Mouse (Mus musculus) forebrain, embryonic 16.5 days (tissue): ENCODE measurements around the gene Fat3. TPM values are rescaled to one million over a fixed set of nuclear protein-coding genes. Genes with fewer than 3 reads are reported as not detected.

ENCODE experiments used
- ATAC-seq: fragments of 200-750 bp; cut with Nextera tagmentation; 2 replicates; pipeline ENCODE4 v1.8.0; 2017; ENCODE audit warnings: mild to moderate bottlenecking, moderate library complexity
- H3K27ac ChIP-seq: fragments of 300-500 bp; sonication (generic); 2 replicates; pipeline ENCODE4 v1.5.1; 2014; ENCODE audit warnings: low read length, control low read depth
- H3K27me3 ChIP-seq: fragments of 300-500 bp; sonication (generic); replicated peaks from 2 replicates; pipeline ENCODE4 v1.6.1; 2014; ENCODE audit warnings: low read length; ENCODE audit not compliant: control insufficient read depth, insufficient read depth
- H3K36me3 ChIP-seq: fragments of 300-500 bp; sonication (generic); 2 replicates; pipeline ENCODE4 v1.6.1; 2014; ENCODE audit not compliant: control insufficient read depth, insufficient read depth
- H3K4me1 ChIP-seq: fragments of 300-500 bp; sonication (generic); replicated peaks from 2 replicates; pipeline ENCODE4 v1.6.1; 2014; ENCODE audit warnings: low read length; ENCODE audit not compliant: control insufficient read depth, insufficient read depth
- H3K4me2 ChIP-seq: fragments of 300-500 bp; sonication (generic); 2 replicates; pipeline ENCODE4 v1.6.1; 2014; ENCODE audit warnings: mild to moderate bottlenecking, low read length, control low read depth
- H3K4me3 ChIP-seq: fragments of 300-500 bp; sonication (generic); replicated peaks from 2 replicates; pipeline ENCODE4 v1.5.1; 2014; ENCODE audit warnings: mild to moderate bottlenecking, low read length, control low read depth
- H3K9ac ChIP-seq: fragments of 300-500 bp; sonication (generic); replicated peaks from 2 replicates; pipeline ENCODE4 v1.6.1; 2014; ENCODE audit warnings: low read depth, low read length, control low read depth
- H3K9me3 ChIP-seq: fragments of 300-500 bp; sonication (generic); 2 replicates; pipeline ENCODE4 v1.6.1; 2016; ENCODE audit warnings: low read length; ENCODE audit not compliant: control insufficient read depth
- WGBS: fragments of 180-500 bp; shearing (Covaris S2); extraction: QIAGEN DNeasy Blood & Tissue Kit; methylation state at CpG from one replicate; pipeline ENCODE4 v1.1.7; 2014; 5-methylcytosine and 5-hydroxymethylcytosine counted together
- polyA plus RNA-seq: library from polyadenylated mRNA; unstranded; fragments of >200 nt; fragmentation: Nextera tagmentation; extraction: Ambion mirVana; gene quantifications from 2 replicates; pipeline ENCODE4 v1.2.1, GENCODE M21; 2015

The Fat3 gene
- polyA plus RNA-seq, 1 experiment from 2014 or later = 12.8 TPM

DNA sequence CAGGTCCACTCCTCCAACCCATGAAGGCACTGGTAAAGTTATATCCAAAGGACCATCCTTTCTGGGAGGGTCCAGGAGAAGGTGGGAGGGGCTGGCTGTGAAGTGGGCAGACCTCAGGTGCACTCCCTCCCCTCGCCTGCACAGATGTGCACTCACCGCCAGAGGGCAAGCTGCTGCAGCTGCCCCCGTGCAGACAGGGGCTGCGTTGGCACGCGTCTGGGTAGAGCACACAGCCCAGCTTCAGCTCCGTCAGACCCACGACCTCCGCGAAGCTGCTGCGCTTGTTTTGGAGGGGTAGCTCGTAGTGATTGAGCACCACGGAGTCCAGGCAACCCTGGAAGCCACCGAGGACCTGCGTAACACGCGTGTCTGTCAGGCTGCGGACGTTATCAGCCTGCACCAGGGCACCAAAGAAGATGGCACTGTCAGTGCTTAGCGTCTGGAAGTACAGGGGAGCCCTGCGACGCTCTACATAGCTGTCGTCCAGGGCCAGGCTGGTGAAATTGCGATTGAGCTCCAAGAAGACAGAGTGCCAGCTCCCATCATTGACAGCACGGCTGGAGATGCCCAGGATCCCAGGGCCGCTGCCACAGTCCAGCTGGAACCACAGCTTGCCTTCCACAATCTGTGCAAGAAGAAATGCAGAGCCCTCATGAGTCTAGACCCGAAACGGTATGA, 563.1 kb downstream of the Fat3 start:
- H3K9ac ChIP-seq = no peak overlapping the region
- no peak overlapping the region for H3K27ac ChIP-seq
- H3K27me3 ChIP-seq = no peaks in the 10 kb centered on the region
- no peaks in the 10 kb centered on the region for H3K9me3 ChIP-seq
- H3K4me3 ChIP-seq = no peak overlapping the region
- H3K4me1 ChIP-seq = no peaks in the 10 kb centered on the region
- 82% methylated on average over 28 of the region's 28 CpGs for WGBS
- H3K4me2 ChIP-seq = no peak overlapping the region
- no peaks in the 10 kb centered on the region for H3K36me3 ChIP-seq
- no peak for ATAC-seq

DNA sequence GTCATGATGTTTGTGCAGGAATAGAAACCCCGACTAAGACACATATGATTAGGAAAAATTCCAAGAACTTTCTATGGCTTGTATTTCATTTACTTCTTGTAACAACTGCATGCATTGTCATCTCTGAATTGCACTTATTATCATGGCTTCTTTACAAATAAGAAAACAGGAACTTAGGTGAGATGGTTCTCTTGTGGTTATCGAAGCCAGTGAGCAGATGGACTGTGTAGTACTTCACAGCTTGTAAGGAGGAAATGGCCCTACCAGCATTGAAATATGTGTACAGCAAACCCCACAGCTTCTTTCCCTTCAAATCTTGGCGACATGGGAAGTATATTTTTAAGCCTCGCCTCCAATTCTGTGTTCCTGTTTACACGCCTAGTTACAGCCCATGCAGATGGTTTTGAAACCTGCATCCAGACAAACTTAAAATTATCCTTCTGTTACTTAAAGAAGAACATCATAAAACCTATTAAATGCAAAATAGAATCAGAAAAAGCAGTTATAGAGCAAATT, 570.1 kb downstream of the Fat3 start:
- no peak for ATAC-seq
- H3K4me2 ChIP-seq = no peak overlapping the region

DNA sequence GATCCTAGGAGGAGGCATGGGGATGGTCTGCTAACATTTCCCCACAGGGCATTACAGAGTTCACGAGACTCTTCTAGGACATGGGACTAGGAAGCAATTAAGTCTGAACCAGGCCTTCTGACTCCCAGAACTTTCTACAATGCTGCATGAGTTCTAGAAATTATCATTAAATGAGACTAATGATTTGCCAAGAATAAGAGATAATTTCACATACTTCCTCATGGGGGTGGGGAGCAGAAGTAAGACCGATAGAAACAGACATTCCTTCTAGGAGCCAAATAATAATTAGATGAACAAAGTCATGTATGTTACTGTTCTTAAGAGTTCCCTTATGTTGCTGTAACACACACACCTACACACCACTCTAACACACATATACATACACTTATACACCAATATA, 572.8 kb downstream of the Fat3 start:
- Histone ChIP-seq H3K36me3 (no peaks in the 10 kb centered on the region), H3K4me1 (no peaks in the 10 kb centered on the region), H3K27ac (no peak overlapping the region), H3K9ac (no peak overlapping the region), H3K9me3 (no peaks in the 10 kb centered on the region), H3K27me3 (no peaks in the 10 kb centered on the region), H3K4me3 (no peak overlapping the region), H3K4me2 (no peak overlapping the region)
- ATAC-seq = no peak
- WGBS = 91% methylated on average over 2 of the region's 2 CpGs

More for the DNA sequence above, 570.1 kb downstream of the Fat3 start:
- no peak overlapping the region for H3K27ac ChIP-seq
- H3K9me3 ChIP-seq = no peaks in the 10 kb centered on the region
- no peak overlapping the region for H3K9ac ChIP-seq
- H3K36me3 ChIP-seq = no peaks in the 10 kb centered on the region
- no peak overlapping the region for H3K4me3 ChIP-seq
- no peaks in the 10 kb centered on the region for H3K4me1 ChIP-seq
- WGBS = 84% methylated on average over 5 of the region's 5 CpGs
- no peaks in the 10 kb centered on the region for H3K27me3 ChIP-seq

DNA sequence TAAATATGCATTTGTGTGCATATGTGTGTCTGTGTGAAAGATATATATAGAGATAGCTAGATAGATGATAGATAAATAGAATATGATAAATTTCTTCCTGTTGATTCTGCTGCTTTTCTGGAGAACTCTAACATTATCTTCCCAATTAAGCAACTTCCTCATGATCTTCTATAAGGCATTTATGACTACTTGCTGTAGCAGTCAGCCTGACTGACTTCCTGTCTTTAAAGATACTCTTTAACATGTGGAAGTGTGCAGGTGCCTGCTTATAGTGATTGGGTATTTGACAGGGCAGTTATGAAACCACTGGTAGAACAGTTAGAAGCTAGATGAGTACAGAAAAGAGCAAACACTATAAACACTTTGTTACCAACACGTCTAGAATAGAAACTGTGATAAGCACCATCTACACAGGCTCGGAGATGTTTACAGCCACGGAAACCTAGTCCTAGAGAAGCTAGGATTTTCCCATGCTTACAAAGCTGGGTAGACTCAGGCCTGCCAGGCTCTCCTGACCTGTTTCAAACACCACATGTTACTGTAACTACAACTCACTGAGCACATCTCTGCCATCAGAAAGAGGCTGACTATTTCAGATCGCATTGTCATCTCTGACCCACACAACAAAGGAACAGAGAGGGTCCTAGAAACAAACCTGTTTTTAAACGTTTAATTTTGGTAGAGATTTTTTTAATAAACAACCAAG, 573.6 kb downstream of the Fat3 start:
- no peak overlapping the region for H3K9ac ChIP-seq
- no peaks in the 10 kb centered on the region for H3K27me3 ChIP-seq
- 85% methylated on average over 5 of the region's 5 CpGs for WGBS
- H3K27ac ChIP-seq = no peak overlapping the region
- H3K4me1 ChIP-seq = no peaks in the 10 kb centered on the region
- no peak overlapping the region for H3K4me2 ChIP-seq
- no peak for ATAC-seq
- H3K4me3 ChIP-seq = no peak overlapping the region
- no peaks in the 10 kb centered on the region; the same call in 1 of the 2 replicates for H3K36me3 ChIP-seq
- H3K9me3 ChIP-seq = no peaks in the 10 kb centered on the region

DNA sequence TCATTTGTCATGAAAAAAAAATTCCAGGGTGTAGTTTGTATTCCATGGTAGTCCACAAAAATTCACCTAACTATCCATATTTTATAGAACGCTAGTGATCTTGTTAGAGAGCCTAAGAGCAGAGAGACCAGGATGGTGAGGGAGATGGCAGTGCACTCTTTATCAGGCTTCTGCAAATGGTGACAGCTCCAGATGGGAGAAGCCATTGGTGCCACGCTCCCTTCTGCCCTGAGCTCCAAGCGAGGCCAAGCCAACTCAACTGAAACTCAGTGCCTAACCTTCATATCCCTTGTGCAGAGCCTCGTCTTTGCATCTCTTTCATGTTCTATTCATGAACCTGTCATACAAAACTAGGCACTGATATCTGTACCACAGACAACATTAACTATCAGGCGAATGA, 575.8 kb downstream of the Fat3 start:
- H3K4me2 ChIP-seq = no peak overlapping the region
- H3K4me1 ChIP-seq = no peaks in the 10 kb centered on the region
- H3K4me3 ChIP-seq = no peak overlapping the region
- no peak overlapping the region for H3K9ac ChIP-seq
- no peaks in the 10 kb centered on the region for H3K9me3 ChIP-seq
- 86% methylated on average over 5 of the region's 5 CpGs for WGBS
- no peak overlapping the region for H3K27ac ChIP-seq
- no peak for ATAC-seq
- no peaks in the 10 kb centered on the region; the same call in 1 of the 2 replicates for H3K36me3 ChIP-seq
- no peaks in the 10 kb centered on the region for H3K27me3 ChIP-seq

DNA sequence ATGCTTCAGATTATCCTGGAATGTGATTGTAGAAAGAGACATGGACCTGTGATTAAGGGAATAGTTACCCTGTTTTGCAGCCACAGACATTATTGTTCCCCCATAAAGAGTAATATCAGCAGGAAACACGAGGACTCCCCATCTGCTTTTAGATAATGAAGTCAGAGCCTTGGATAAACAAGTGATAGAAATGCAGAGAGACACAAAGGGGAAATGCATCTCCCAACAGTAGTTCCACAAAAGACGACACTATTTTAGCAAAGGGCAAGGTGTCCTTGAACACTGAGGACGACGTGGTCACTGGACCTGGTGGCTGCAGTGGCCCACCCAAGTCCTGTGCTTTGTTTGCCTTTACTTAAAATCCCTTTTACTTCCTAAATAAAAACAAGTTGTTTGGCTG, 580.8 kb downstream of the Fat3 start:
- Histone ChIP-seq H3K27ac (no peak overlapping the region), H3K9me3 (no peaks in the 10 kb centered on the region), H3K4me3 (no peak overlapping the region), H3K27me3 (no peaks in the 10 kb centered on the region), H3K4me1 (no peaks in the 10 kb centered on the region), H3K4me2 (no peak overlapping the region), H3K36me3 (peaks cover 2% of the 10 kb centered on the region; the same call in 1 of the 2 replicates), H3K9ac (no peak overlapping the region)
- WGBS = 79% methylated on average over 4 of the region's 4 CpGs
- ATAC-seq = no peak

DNA sequence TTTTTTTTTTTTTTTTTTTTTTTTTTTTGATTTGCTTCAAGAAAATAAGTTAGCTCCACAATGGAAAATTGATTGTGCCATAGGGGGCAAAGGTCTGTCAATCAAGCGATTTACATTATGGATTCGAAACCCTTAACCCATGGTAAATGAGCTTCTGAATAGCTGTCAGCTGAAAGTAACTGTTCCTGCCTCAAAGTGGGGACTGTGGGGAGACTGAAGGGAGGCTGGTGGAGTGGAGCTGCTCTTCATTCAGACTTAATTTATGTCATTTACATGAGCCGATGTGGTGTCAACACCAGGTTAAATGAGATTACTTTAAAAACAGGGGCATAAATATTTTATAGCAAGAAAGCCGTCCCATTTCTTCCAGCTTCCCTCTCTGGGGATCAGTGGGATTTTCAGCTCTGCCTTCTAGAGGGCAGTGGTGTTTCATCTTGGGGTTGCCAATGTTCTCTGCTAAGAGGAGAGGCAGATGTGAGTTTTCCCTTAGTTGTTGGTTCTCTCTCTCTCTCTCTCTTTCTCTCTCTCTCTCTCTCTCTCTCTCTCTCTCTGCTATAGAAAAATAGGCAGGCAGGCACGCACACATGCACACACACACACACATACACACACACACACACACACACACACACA, 581.6 kb downstream of the Fat3 start:
- Histone ChIP-seq H3K4me2 (no peak overlapping the region), H3K27me3 (no peaks in the 10 kb centered on the region), H3K27ac (no peak overlapping the region), H3K4me1 (no peaks in the 10 kb centered on the region), H3K9ac (no peak overlapping the region), H3K4me3 (no peak overlapping the region), H3K9me3 (no peaks in the 10 kb centered on the region), H3K36me3 (peaks cover 2% of the 10 kb centered on the region; the same call in 1 of the 2 replicates)
- WGBS = 58% methylated on average over 5 of the region's 5 CpGs
- peak; percentile 71 for ATAC-seq

DNA sequence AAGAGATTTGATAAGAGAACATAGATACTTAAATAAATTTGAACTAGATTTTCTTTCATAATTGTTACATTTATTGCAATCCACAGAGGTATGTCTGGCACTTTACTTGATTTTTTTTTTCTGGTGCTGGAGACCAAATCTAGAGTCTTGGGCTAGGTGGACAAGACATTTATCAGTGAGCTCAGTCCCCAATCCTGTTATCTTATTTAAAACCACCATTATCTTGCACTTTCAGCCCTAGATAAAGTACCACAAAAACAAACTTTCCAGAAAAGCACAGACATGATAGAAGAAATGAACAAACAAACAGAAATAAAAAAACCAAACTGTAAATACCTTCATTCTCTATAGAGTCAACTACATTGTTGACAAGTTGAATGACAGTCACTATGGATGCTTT, 584.5 kb downstream of the Fat3 start:
- Histone ChIP-seq H3K27me3 (no peaks in the 10 kb centered on the region), H3K27ac (no peak overlapping the region), H3K9ac (no peak overlapping the region), H3K4me3 (no peak overlapping the region), H3K36me3 (0 out of 2 replicates have a peak, but pooled peaks cover 2% of the 10 kb centered on the region), H3K4me2 (no peak overlapping the region), H3K9me3 (no peaks in the 10 kb centered on the region), H3K4me1 (no peaks in the 10 kb centered on the region)
- ATAC-seq = no peak

DNA sequence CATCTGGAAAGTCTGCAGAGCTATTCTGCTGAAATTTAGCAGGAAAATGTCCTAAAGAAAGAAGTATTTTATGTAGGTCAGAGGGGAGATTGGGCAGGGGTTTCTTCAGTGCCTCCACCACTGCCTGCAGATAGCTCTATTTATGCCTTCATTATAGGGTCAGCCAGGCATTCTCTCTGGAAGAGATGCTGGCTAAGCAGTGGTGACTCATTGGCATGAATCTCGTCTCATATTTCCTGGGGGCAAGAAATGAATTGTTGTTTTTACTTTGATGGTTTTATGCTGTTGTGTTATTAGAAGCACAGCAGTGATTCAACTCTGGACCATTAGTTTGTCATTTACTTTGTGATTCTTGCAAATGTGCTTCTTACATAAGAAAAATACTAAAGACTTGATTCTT, 588.4 kb downstream of the Fat3 start:
- H3K27ac ChIP-seq = no peak overlapping the region
- H3K9me3 ChIP-seq = no peaks in the 10 kb centered on the region
- 0 out of 2 replicates have a peak, but pooled peaks cover under 1% of the 10 kb centered on the region for H3K36me3 ChIP-seq
- no peak overlapping the region for H3K4me3 ChIP-seq
- WGBS = 26% methylated on average over 1 of the region's 1 CpGs
- no peaks in the 10 kb centered on the region for H3K4me1 ChIP-seq
- no peak overlapping the region for H3K4me2 ChIP-seq
- ATAC-seq = no peak
- no peaks in the 10 kb centered on the region for H3K27me3 ChIP-seq
- no peak overlapping the region for H3K9ac ChIP-seq
